Mouse (Mus musculus) R1 (cell line): Measurements from ENCODE around the gene Klhl8.

Experiments
- DNase-seq: peaks from one replicate; pipeline ENCODE4 v3.0.0-alpha.2; 2018; ENCODE audit warnings: low read depth, low spot score

Gene Klhl8

DNA sequence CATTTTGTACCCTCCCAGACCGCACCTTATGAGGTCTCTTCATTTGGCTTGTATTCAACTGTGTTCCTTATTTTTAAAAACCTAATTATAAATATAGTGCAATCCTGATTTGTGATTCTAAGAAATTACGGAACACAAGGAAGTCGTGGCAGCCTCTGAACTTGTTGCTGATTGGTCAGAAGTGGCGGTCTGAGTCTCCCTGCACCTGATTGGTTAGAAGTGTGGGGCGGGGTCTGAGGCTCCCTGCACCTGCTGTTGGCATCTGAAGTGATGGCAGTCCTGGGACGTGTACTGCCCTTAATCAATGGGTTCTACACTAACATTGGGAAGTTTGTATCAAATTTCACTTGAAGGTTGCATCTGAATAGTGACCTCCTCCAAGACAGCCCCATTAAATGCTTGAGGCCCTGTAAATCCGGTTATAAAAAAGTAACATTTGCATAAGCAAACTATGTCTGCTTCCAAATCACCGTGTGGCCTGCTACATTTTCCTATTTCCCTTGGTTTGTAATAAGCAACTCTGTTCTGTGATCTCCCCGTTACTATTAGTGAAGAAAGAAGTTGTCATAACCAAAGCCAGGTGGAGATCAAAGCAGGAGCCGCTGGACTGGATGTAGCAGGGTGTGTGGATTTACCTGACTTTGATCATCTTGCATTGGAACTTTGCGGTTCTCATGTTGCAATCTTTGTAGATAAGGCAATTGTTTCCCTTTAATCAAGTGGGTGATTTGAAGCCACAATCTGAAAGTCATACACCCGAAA, 5.7 kb upstream of the Klhl8 start:
- peak; percentile 86 for DNase-seq

- DNase-seq = no peak
These were observed 3.5 kb upstream of the Klhl8 start for GRCm38 (mm10) chr5:103914335-103915226.

- no peak for DNase-seq
These were observed 2.1 kb upstream of the Klhl8 start for GRCm38 (mm10) chr5:103913150-103913549.

DNA sequence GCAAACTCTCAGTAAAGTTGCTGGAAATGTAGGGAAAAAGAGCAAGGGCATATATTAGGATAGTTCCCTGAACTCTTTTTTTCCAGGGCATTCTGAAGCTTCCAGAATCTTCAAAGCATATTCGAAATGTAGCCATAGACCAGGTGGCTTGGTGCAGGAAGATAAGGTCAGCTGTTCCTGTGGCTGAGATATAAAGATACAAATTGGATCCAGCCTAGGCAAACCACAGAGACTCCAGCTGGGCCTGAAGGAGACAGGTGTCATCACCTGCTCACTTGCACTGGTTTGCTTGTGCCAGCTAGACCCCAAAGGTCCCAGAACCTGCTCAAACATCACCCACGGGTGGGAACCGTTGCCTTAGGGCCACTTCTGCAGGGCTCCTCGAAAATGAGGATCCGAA, 496 bp upstream of the Klhl8 start:
- no peak for DNase-seq

DNA sequence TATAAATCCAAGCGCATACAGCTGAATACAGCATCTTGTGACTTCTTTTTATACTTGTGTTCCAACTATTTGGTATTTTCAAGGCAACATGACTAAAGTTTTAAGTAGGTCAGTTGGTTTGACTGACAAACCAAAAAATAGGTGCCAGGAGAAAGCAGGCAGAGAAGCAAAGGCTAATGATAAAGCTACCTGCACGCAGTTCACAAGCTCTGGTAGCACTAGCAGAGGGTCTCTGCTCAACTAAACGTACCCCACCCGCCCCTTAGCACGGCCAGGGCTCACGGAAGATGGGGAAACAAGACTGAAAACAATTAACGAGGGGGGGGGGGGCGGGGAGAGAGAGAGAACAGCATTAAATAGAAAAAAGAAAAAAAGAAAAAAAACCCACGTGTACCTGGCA, 903 bp downstream of the Klhl8 start:
- DNase-seq = no peak

DNA sequence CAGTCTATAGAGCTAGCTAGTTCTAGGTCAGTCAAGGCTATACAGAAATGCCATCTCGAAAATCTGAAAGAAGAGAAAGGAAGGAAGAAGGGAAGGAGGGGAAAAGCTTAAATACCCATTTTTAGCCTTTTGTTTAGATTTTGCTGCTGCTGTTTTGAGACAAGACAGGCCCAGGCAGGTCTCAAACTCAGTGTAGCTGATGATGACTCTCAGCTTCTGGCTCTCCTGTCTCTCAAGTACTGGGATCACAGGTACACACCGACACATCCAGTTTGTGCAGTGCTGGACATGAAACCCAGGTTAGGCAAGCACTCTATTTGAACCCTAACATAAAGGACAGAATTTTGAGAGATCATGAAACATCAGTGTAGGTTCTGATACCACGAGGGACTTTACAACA, 1.6 kb downstream of the Klhl8 start:
- DNase-seq = no peak

- no peak for DNase-seq
These were observed 2.2 kb downstream of the Klhl8 start for GRCm38 (mm10) chr5:103908851-103909250.

DNA sequence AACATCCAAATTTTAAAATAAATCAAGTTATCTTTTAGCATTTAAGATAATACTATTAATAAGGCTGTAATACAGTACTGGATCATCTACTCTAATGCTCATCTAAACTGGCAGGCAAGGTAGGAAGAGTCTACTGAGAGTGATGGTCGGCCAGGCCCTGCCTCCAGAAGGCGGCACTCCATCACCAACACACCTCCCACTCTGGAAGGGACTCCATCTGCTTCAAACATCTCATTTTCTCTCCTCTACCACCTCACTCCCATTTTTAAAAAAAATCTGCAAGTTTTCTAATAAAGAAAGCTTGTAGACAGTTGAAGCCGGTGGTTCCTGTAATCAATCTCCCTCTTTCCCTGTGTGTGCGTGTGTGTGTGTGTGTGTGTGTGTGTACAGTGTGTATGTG, 3.2 kb downstream of the Klhl8 start:
- DNase-seq = no peak

DNA sequence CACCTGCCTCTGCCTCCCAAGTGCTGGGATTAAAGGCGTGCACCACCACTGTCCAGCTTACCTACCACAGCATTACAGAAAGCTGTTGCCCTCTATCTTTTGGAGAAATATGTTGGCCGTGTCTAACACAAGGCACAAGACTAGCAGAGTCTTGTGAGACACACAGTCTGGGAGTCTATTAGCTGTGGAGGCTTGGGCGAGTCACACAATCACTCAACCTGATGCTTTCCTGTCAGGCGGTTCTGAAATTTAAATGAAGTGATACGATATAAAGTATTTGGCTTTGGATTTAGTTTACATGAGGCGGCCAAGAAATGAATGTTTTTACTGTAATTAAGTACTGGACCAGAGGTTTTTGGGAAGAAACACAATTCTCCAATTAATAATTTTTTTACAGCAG, 4.9 kb downstream of the Klhl8 start:
- no peak for DNase-seq

DNA sequence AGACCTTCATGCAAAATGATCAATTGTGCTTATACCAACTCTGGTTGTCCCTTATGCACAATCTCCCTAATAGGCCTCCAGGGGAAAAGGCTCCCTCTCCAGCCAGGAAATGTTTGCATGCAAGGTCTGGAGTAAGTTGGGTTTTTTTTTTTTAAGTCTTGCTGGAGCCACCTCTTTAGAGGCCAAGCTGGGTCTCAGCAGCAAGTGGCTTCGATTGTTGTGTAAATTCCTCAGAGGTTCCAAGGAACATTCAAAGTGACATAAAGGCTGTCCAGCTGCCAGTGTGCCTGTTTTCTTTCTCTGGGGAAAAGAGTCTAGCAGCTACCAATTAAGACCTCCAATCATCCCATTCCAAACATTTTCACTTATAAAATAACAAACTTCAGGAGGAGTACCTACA, 12.7 kb downstream of the Klhl8 start:
- peak; percentile 45 for DNase-seq

GRCm38 (mm10) chr5:103889766-103890165, 21.3 kb downstream of the Klhl8 start:
- no peak for DNase-seq

DNA sequence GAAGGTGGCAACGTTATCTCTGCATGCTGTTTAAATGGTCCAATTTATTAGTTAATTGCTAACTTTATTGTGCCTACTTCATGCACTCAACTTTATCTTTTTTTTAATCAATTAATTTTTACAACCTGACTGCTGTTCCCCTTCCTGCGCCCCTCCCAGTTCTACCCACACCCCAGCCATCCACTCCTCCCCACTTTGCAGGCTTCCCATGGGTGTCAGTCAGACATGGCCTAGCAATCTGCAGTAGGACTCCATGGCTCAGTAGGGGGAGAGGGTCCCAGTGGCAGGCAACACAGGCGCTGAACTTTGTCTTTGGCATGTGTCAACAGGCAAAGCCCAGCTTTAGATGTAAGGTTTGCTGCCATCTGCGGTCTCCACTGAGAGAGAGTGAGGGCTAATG, 47.3 kb downstream of the Klhl8 start:
- DNase-seq = no peak

- DNase-seq = no peak
These were observed 50.4 kb downstream of the Klhl8 start for GRCm38 (mm10) chr5:103860622-103861021.

GRCm38 (mm10) chr5:103857151-103857550, 53.9 kb downstream of the Klhl8 start:
- DNase-seq = no peak

DNA sequence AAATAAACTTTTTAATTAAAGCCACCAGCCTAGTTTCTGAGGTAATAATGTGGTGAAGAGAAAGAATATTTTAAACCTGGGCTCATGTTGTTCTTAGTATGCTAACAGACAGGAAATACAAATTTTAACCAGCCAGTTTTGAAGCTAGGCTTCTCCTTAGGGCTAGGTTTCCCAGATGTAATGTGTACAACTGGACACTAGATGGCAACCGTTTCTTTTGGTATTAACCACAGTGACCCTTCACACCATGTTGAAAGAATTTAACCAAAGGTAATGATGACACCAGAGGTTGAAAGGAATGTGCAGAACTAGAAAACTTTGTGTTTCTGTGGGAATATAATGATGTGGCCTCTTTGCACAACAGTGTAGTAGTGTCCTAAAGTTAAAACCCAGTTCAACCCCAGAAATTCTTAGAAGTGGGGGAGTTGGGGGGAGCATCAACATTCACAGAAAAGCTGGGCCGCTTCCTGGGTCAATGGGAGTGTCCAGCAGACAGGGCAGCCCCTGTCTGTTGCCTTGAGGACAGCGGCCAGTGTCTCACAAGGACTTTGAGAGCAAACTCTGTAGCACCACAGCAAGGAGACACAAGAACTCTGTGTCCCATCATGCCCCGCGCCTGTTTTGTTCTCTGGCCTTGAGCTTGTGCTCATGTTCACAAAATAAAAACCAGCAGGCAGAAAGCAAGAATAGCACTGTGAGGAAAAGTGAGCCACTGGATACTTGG, 54.6 kb downstream of the Klhl8 start:
- peak; percentile 77 for DNase-seq

DNA sequence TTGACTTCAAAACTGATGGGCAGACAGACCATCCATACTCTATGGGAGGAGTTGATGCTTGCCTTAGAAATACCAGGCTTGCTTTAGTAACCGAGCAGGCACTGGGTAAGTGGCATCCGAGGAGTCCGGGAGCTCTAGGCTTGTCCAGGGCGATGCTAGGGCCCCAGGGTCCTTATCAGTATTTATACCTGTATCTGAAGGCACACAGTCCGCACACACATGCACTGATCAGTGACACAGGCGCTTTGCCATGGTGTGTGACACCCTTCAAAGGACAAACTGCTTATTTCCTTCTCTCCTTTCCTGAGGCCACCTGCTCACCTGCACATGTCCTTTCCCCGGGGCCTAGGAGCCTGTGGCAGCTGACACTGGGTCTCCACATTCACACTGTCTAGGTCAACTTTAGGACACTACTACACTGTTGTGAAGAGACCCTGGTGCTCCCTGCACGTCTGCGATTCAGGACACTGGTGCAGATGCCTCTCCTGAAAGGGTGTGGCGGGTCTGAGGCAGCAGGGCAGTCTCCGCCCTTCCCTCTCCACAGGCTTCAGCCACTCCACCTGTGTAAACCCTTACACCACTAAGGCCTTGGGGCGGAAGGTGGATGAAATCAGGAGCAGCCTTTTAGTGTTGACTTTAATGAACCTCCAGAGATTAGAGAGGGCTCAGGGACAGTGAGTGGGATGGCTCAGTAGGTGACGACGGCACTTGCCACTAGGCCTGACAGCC, 55.4 kb downstream of the Klhl8 start:
- DNase-seq = peak; percentile 53

DNA sequence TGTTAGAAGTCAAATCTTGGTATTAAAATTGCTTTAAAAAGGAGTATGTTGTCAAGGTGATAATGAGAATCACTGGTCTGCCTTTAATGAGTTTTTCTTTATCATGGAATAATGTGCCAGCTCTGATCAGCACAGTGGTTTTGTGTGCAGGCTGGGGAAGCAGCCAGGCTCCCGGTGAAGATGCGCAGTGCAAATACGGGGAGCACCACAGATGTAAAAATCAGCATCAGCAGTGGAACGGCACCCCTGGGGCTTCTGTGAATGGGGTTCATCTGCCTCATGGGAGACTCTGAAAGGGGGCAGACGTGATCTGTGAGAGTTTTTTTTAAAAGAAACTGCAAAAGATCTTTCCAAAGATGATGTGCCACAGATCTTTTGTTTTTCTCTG, 56.3 kb downstream of the Klhl8 start:
- no peak for DNase-seq

- no peak for DNase-seq
These were observed 56.8 kb downstream of the Klhl8 start for GRCm38 (mm10) chr5:103854041-103854806.

- no peak for DNase-seq
These were observed 58.1 kb downstream of the Klhl8 start for GRCm38 (mm10) chr5:103852756-103853549.

GRCm38 (mm10) chr5:103848546-103848945, 62.5 kb downstream of the Klhl8 start:
- no peak for DNase-seq
